Mouse (Mus musculus): ENCODE results near the gene Wdr5.

Gene Wdr5

DNA sequence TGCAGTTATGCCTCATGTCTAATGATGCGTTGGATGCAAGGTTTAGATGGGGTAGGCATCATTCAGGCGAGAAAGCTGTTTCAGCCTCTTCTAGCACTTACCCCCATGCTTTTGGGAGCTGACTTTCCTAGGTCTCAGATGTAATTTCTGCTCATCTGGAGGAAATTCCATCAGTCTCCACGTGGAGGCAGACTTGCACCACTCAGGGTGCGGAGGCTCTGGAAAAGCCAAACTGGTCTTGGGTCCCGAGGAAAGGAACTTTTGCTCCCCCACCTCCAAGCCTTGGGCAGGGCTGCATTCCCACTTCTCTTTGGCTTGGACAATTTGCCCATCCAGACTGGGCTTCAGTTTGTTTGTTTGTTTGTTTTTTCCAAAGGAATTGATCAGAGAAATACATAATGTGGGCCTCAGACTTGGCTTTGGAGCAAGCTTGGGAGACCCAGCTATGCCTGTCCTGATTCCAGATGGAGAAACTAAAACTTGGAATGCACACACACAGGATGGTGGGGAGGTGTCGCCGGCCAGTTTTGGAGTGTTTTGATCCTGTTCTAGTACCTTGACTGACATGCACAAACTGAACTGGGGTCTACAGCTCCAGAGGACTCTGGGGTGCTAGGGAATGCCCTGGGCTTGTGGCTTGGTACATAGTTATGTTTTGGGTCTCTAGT, 37.8 kb downstream of the Wdr5 start:
- peak; percentile 84 for DNase-seq

DNA sequence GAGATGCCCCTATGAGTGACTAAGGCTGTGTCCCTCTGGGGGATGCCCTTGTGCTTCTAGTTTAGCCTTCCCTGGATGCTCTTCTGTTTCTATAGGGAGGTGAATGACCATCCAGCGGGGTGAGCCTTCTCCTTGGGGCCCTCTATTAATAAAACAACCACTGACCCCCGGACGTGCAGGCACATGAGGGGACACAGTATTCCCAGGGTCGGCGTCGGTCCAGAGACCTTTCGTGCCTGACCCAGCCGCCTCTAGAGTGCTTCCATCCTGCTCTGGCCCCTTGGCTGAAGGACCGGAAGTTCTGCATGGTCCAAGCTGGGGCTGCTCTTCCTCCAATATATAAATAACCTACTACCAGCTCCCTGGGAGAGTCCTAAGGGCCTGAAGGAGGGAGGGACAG, 39.4 kb downstream of the Wdr5 start:
- peak; percentile 83 for DNase-seq

- DNase-seq, result no peak
These were observed 42.0 kb downstream of the Wdr5 start for GRCm38 (mm10) chr2:27556921-27557320.

- peak; percentile 64 for DNase-seq
These were observed 45.8 kb downstream of the Wdr5 start for GRCm38 (mm10) chr2:27560708-27561123.

- DNase-seq, result no peak
These were observed 46.2 kb downstream of the Wdr5 start for GRCm38 (mm10) chr2:27561159-27561558.

DNA sequence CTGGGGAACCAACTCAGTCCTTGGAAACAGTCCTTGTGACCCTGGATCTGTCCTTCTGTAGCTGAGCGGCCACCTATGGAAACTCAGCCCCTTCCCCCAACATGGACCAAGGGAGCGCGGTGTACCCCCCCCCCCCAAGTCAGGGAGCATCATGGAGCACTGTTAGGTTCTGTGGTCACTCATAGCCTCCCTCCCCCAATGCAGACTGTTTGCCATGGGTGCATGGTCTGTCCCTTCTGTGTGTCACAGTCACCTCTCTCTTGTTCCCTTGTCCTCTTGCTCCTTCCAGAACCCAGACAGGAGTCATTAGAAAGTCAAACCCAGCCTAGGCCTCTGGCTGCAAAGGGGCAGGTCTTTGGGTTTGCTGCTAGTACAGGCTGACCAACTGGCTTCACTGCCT, 46.9 kb downstream of the Wdr5 start:
- no peak for DNase-seq

DNA sequence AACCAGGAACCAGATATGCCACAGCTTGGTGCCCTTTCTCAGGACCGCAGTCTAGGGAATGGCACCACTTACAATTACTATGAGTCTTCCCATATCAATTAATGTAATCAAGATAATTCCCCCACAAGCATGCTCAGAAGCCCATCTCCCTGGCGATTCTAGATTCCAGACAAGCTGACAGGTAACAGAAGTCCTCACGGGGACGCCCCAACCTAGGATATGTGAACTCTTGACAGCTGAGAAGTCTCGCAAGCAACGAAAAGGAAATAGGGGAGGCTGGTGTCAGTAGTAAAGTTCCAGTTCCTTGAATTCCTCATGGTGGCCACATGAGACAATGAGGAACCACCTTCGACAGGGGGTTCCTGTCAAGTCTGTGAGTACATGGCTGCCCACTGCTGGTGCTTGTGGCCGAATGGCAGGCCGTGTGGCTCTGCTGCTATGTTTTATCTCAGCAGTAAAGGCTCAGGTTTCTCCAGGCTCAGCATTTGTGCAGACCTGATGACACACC, 48.7 kb downstream of the Wdr5 start:
- DNase-seq, result no peak

DNA sequence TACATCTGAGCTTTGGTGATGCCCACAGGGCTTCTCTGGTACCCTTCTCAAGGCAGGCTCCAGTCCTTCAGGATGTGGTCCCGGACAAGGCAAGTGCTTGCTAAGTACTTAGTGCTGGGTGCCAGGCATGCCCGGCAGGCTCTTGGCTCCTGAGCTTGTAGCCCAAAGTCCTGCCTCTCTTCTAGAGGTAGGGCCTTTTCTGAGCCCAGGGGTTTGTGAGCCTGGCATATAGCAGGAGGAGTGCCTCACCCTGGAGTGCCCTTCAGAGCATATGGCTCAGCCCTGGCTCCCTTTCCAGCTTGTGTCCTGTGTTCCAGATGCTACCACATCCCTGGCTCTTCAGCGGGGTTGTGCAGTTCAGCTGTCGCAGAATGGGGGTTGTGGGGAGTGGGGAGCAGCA, 49.7 kb downstream of the Wdr5 start:
- DNase-seq, result no peak

GRCm38 (mm10) chr2:27565316-27566103, 50.6 kb downstream of the Wdr5 start:
- peak; percentile 36 for DNase-seq

DNA sequence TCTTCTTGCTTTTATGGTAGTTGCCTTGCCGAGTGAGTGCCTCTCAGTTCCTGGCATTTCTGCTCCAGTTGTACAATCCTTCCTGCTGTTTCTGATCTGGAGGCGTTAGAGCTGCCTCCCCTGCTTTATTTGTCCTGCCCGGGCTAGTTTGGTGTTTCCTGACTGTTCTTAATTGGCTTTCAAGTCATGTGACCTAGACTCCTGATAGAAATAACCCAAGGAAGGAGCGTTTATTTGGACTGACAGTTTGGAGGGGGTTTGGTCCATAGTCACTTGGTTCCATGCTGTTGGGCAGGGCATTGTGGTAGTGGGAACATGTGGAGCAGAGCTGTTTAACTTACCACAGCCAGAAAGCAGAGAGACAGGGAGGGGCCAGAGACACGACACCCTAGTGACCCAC, 55.9 kb downstream of the Wdr5 start:
- no peak for DNase-seq

- DNase-seq, result peak; percentile 79
These were observed 57.4 kb downstream of the Wdr5 start for GRCm38 (mm10) chr2:27572261-27572793.

DNA sequence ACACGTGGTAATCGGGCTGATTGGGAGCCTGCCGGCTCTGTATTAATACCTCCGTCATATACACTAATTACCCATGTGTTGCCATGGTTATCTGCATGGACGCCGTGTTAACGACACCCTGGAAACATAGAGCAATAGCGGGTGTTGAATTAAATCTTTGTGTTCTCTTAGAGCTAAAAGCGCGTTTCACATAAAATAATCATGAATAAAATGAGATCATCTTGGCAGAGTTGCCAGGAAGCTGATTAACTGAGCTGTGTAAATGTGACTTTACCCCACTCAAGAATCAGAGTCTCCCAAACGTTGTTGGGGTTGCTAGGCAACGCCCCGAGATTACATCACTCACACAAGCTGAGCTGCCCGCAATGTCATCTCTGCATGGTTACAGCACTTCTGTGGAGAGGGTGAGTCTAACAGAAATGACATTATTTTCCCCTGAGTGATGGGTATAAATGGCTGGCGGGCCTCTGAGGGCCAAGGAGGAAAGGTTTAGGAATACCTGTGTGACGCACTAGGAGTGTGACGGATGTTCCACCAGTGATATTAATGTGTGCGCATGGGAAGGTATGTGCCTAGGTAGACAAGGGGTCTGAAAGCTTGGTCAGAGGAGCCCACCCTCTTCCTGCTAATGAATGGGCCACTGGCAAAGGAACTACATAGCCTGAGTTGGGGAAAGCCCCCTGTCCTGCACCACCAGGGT, 58.1 kb downstream of the Wdr5 start:
- DNase-seq, result peak; percentile 79

DNA sequence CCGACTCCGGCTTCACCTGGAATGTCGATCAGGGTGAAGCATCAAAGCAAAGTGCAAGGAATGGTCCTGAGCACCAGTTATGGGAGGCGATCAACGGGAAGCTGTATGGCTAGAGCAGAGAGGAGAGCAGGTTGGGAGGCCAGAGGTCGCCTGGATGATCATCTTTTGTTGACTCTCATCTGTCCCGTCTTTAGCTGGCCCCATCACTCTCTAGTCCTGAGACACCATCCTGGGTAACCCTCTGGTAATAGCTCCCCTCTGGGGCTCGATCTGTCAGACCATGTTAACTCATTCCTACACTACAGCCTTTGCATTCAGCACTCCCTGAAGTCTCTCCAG, 58.6 kb downstream of the Wdr5 start:
- no peak for DNase-seq

GRCm38 (mm10) chr2:27576416-27576815, 61.5 kb downstream of the Wdr5 start:
- no peak for DNase-seq

GRCm38 (mm10) chr2:27578552-27578951, 63.6 kb downstream of the Wdr5 start:
- DNase-seq, result no peak

DNA sequence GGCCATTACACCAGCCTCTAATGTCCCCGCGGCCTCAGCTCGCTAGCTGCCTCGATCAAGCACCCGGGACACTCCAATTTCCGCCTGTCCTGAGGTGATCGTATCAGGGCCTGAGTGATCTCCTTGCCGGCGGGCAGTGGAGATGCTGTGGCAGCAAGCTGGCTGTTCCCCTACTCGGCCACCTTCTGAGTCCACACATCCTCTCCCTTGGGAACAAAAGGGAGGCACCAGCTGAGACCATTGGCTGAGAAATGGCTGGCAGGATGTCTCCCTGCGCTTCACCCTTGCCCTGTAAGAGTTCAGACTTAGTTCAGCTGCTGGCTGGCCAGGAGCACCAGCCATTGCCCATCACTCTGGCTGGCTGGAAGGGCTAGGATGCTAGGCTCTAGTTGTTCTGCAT, 67.2 kb downstream of the Wdr5 start:
- DNase-seq, result no peak

GRCm38 (mm10) chr2:27583019-27583418, 68.1 kb downstream of the Wdr5 start:
- DNase-seq, result no peak

DNA sequence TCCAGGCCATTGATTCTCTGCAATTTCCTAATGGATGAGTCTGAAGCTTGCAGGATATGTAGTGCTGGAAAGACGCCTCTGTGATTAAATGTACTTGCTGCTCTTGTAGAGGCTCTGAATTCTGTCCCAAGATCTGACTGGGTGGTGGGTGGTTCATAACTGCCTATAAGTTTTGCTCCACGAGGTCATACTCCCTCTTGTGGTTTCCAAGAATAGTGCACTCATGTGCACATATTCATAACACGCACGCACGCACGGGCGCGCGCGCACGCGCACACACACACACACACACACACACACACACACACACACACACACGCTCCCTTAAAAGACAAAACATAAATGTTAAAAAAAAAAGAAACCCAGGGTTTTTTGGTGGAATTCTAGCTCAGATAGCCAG, 69.6 kb downstream of the Wdr5 start:
- DNase-seq, result no peak
